Mouse (Mus musculus): ENCODE measurements around the gene Nprl2.

GRCm38 (mm10) chr9:107567702-107568319, 25.8 kb downstream of the Nprl2 start, which contains the start of gene Hyal2:
- TF ChIP-seq POLR2A (IDR thresholded peaks at IDR 0.05; ENCODE audit: low read depth, low read length) (no peak), CTCF (conservative IDR thresholded peaks at IDR 0.05 in 1 of 2, IDR thresholded peaks at IDR 0.05 in 1 of 2; ENCODE audit: low read depth in 2 of 2, low read length in 2 of 2) (no peak)
